Mouse (Mus musculus) thymus, postnatal 14 days (tissue): Measurements from ENCODE around the gene Ube3b.
A peak's percentile ranks its signal among the peaks of the same experiment; 100 is the strongest.

Experiments
- DNase-seq: peaks from one replicate; pipeline ENCODE4 v3.0.0; 2021

Gene Ube3b

GRCm38 (mm10) chr5:114374409-114375213, 5.8 kb upstream of the Ube3b start:
- peak; percentile 42 for DNase-seq

GRCm38 (mm10) chr5:114378177-114378920, 2.1 kb upstream of the Ube3b start:
- DNase-seq = no peak

- DNase-seq = no peak
Measured at GRCm38 (mm10) chr5:114378936-114379335, 1.5 kb upstream of the Ube3b start.

- no peak for DNase-seq
Measured at GRCm38 (mm10) chr5:114379763-114380162, 644 bp upstream of the Ube3b start.

- DNase-seq = no peak
Measured at GRCm38 (mm10) chr5:114381013-114381351, 575 bp downstream of the Ube3b start.

- DNase-seq = peak; percentile 69
Measured at GRCm38 (mm10) chr5:114383184-114383904, 2.9 kb downstream of the Ube3b start.

GRCm38 (mm10) chr5:114384448-114384847, 4.0 kb downstream of the Ube3b start:
- no peak for DNase-seq

GRCm38 (mm10) chr5:114393169-114393568, 12.8 kb downstream of the Ube3b start:
- DNase-seq = no peak

GRCm38 (mm10) chr5:114406592-114406991, 26.2 kb downstream of the Ube3b start:
- no peak for DNase-seq

GRCm38 (mm10) chr5:114407269-114407668, 26.9 kb downstream of the Ube3b start:
- no peak for DNase-seq

- DNase-seq = no peak
Measured at GRCm38 (mm10) chr5:114407810-114408209, 27.4 kb downstream of the Ube3b start.

- no peak for DNase-seq
Measured at GRCm38 (mm10) chr5:114408846-114409245, 28.4 kb downstream of the Ube3b start.

- DNase-seq = no peak
Measured at GRCm38 (mm10) chr5:114410429-114410828, 30.0 kb downstream of the Ube3b start.

- DNase-seq = no peak
Measured at GRCm38 (mm10) chr5:114412361-114412998, 32.1 kb downstream of the Ube3b start.

- DNase-seq = no peak
Measured at GRCm38 (mm10) chr5:114413067-114413735, 32.8 kb downstream of the Ube3b start.

GRCm38 (mm10) chr5:114415606-114416005, 35.2 kb downstream of the Ube3b start:
- no peak for DNase-seq

GRCm38 (mm10) chr5:114416855-114417254, 36.4 kb downstream of the Ube3b start:
- no peak for DNase-seq

- peak; percentile 10 for DNase-seq
Measured at GRCm38 (mm10) chr5:114418541-114418940, 38.1 kb downstream of the Ube3b start.

- no peak for DNase-seq
Measured at GRCm38 (mm10) chr5:114421561-114422298, 41.3 kb downstream of the Ube3b start.

GRCm38 (mm10) chr5:114422591-114422990, 42.2 kb downstream of the Ube3b start:
- no peak for DNase-seq

GRCm38 (mm10) chr5:114423961-114424360, 43.6 kb downstream of the Ube3b start:
- DNase-seq = no peak

- DNase-seq = no peak
Measured at GRCm38 (mm10) chr5:114426732-114427131, 46.3 kb downstream of the Ube3b start.
